Mouse (Mus musculus): Measurements from ENCODE around the gene Gm10563. TPM values are rescaled to one million over a fixed set of nuclear protein-coding genes. Genes with fewer than 3 reads are reported as not detected.
"Not testable (repeated sequence)": the region's sequence is repeated elsewhere in the genome, so short reads cannot be mapped to it uniquely, and the experiment has no call there.

Gene Gm10563
- polyA plus RNA-seq (2014; fragmentation: Nextera tagmentation; extraction: Ambion mirVana): not detected in 2 replicates

GRCm38 (mm10) chr4:155645308-155645707, at the start of gene Gm10563:
Gene Gm10563 (minus strand): TSS chr4:155645408.
- not testable (repeated sequence) for H3K4me3 ChIP-seq (ENCODE audit: low read depth, low read length); H3K4me2 ChIP-seq (ENCODE audit: low read depth); ATAC-seq (ENCODE audit: insufficient read depth, low FRiP score, low TSS enrichment); DNase-seq (ENCODE audit: low spot score); H3K9me3 ChIP-seq (ENCODE audit: control insufficient read depth, low read length); H3K27ac ChIP-seq (ENCODE audit: low read depth, low read length); H3K4me1 ChIP-seq (ENCODE audit: control insufficient read depth, insufficient read depth, low read length); H3K9ac ChIP-seq (ENCODE audit: low read length); H3K27me3 ChIP-seq (ENCODE audit: control insufficient read depth, insufficient read depth, low read length)
- 97% methylated on average over 2 of the region's 2 CpGs for WGBS
- H3K36me3 ChIP-seq (ENCODE audit: control insufficient read depth, insufficient read depth, low read length): peaks cover 47% of the 10 kb centered on the region

DNA sequence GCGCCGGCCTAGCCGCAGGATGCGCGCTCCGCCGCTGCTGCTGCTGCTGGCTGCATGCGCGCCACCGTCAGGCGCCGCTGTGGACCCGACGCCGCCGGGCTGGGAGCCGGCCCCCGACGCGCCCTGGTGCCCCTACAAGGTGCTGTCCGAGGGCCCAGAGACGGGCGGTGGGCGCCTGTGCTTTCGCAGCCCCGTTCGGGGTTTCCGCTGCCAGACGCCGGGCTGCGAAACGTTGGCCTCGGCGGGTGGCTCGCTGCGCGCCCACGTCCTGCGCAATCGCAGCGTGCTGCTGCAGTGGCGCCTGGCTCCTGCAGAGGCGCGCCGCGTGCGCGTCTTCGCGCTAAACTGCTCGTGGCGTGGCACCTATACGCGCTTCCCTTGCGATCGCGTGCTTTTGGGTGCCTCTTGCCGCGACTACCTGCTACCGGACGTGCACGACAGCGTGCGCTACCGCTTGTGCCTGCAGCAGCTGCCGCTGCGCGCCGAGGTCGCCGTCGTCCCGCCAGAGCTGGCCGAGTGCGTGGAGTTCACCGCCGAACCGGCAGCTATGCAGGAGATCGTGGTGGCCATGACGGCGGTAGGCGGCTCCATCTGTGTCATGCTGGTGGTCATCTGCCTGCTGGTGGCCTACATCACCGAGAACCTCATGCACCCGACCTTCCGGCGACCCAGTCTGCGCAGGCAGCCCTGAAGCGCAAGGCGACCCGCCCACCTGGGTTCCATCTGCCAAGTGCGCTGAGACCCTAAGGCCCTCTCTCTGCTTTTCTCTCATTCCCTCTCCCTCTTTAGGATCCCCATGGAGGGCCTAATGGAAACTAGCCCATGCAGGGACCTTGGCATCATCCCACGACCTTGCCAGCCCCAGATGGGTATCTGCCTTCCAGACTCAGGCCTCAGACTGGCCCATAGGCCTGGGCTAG, 49.5 kb upstream of the Gm10563 start:
- DNase-seq (ENCODE audit: low spot score): peak; percentile 68
- H3K9ac ChIP-seq (ENCODE audit: low read length): peak overlapping the region; percentile 67
- H3K27me3 ChIP-seq (ENCODE audit: control insufficient read depth, insufficient read depth, low read length): peaks cover 13% of the 10 kb centered on the region
- peak overlapping the region; percentile 1; the same call in 1 of the 2 replicates for H3K27ac ChIP-seq (ENCODE audit: low read depth, low read length)
- no peaks in the 10 kb centered on the region for H3K4me1 ChIP-seq (ENCODE audit: control insufficient read depth, insufficient read depth, low read length)
- H3K36me3 ChIP-seq (ENCODE audit: control insufficient read depth, insufficient read depth, low read length): no peaks in the 10 kb centered on the region
- ATAC-seq (ENCODE audit: insufficient read depth, low FRiP score, low TSS enrichment): peak; percentile 57
- peak overlapping the region; percentile 75 for H3K4me3 ChIP-seq (ENCODE audit: low read depth, low read length)
- under 1% methylated on average over 91 of the region's 92 CpGs for WGBS
- peak overlapping the region; percentile 79 for H3K4me2 ChIP-seq (ENCODE audit: low read depth)
- H3K9me3 ChIP-seq (ENCODE audit: control insufficient read depth, low read length): no peaks in the 10 kb centered on the region

DNA sequence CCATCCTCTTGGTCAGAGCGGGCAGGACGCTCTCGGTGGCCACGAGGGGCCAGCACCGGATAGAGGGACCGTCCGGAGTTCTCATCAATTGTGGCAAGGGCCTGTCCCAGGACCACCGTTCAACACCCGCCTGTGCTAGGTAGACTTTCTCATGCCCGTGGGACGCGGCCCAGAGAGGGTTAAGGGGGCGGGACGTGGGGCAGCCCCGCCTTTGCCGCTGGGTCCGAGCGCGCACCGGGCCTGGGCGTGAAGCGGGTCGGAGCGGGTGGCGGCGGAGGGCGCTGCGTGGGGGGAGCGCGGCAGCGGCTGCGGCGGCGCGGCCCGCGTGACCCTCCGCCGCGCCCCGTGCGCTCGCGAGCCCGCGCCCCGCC, 48.9 kb upstream of the Gm10563 start, which contains the start of gene Fndc10:
Gene Fndc10 (plus strand): TSS at position 232 of the 371 bp plus-strand sequence.
- ATAC-seq (ENCODE audit: insufficient read depth, low FRiP score, low TSS enrichment) (peak; percentile 75; the same call in 1 of the 2 replicates), DNase-seq (ENCODE audit: low spot score) (peak; percentile 70)
- H3K36me3 ChIP-seq (ENCODE audit: control insufficient read depth, insufficient read depth, low read length): no peaks in the 10 kb centered on the region
- H3K27me3 ChIP-seq (ENCODE audit: control insufficient read depth, insufficient read depth, low read length): peaks cover 13% of the 10 kb centered on the region
- H3K4me1 ChIP-seq (ENCODE audit: control insufficient read depth, insufficient read depth, low read length): no peaks in the 10 kb centered on the region
- H3K4me2 ChIP-seq (ENCODE audit: low read depth): peak within 1 kb of the TSS; percentile 79
- peak within 1 kb of the TSS; percentile 1; the same call in 1 of the 2 replicates for H3K27ac ChIP-seq (ENCODE audit: low read depth, low read length)
- H3K9me3 ChIP-seq (ENCODE audit: control insufficient read depth, low read length): no peaks in the 10 kb centered on the region
- under 1% methylated on average over 40 of the region's 47 CpGs for WGBS
- peak within 1 kb of the TSS; percentile 67 for H3K9ac ChIP-seq (ENCODE audit: low read length)
- peak within 1 kb of the TSS; percentile 75 for H3K4me3 ChIP-seq (ENCODE audit: low read depth, low read length)

DNA sequence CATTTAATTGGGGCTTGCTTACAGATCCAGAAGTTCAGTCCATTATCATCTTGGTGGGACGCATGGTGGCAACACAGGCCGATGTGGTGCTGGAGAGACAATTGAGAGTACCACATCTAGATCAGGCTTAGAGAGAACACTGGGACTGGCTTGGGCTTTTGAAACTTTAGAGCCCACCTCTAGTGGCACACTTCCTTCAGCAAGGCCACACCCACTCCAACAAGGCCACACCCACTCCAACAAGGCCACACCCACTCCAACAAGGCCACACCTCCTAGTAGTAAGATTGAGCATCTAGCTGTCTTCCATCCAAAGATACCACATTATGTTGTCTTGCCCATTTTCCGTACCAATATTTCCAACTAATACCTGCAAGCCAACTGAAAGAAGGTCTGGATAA, 47.2 kb upstream of the Gm10563 start:
- no peaks in the 10 kb centered on the region for H3K4me1 ChIP-seq (ENCODE audit: control insufficient read depth, insufficient read depth, low read length)
- 93% methylated on average over 3 of the region's 3 CpGs for WGBS
- DNase-seq (ENCODE audit: low spot score) (no peak), ATAC-seq (ENCODE audit: insufficient read depth, low FRiP score, low TSS enrichment) (no peak)
- H3K27ac ChIP-seq (ENCODE audit: low read depth, low read length): no peak overlapping the region
- H3K4me3 ChIP-seq (ENCODE audit: low read depth, low read length): no peak overlapping the region
- H3K9me3 ChIP-seq (ENCODE audit: control insufficient read depth, low read length): no peaks in the 10 kb centered on the region
- H3K27me3 ChIP-seq (ENCODE audit: control insufficient read depth, insufficient read depth, low read length): peaks cover 13% of the 10 kb centered on the region
- H3K9ac ChIP-seq (ENCODE audit: low read length): no peak overlapping the region
- no peak overlapping the region for H3K4me2 ChIP-seq (ENCODE audit: low read depth)
- H3K36me3 ChIP-seq (ENCODE audit: control insufficient read depth, insufficient read depth, low read length): no peaks in the 10 kb centered on the region

- ATAC-seq (ENCODE audit: insufficient read depth, low FRiP score, low TSS enrichment) (no peak), DNase-seq (ENCODE audit: low spot score) (no peak)
- H3K36me3 ChIP-seq (ENCODE audit: control insufficient read depth, insufficient read depth, low read length): no peaks in the 10 kb centered on the region
- H3K9ac ChIP-seq (ENCODE audit: low read length): no peak overlapping the region
- H3K4me2 ChIP-seq (ENCODE audit: low read depth): no peak overlapping the region
- peaks cover 6% of the 10 kb centered on the region for H3K27me3 ChIP-seq (ENCODE audit: control insufficient read depth, insufficient read depth, low read length)
- no peak overlapping the region for H3K4me3 ChIP-seq (ENCODE audit: low read depth, low read length)
- H3K9me3 ChIP-seq (ENCODE audit: control insufficient read depth, low read length): no peaks in the 10 kb centered on the region
- no peaks in the 10 kb centered on the region for H3K4me1 ChIP-seq (ENCODE audit: control insufficient read depth, insufficient read depth, low read length)
- 85% methylated on average over 12 of the region's 12 CpGs for WGBS
- H3K27ac ChIP-seq (ENCODE audit: low read depth, low read length): no peak overlapping the region
Measured at GRCm38 (mm10) chr4:155690571-155691375, 45.6 kb upstream of the Gm10563 start.

DNA sequence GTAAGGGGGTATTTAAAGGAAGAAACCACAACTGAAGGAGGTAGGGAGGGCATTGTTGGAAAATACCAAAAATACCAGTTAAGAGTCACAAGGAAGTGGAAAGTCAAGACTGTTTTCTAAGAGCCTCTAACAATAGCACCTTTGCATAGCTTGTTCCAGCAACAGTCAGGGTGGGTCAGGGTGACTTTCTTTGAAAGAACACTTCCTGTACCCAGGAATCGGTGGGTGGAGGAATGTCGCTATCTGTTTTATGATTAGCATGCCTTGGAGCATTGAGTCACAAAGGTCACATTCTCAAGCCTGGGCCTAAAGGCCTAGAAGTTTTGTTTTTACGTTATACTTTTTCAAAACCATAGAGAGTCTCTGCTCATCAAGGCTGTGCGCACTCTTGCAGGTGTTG, 42.6 kb upstream of the Gm10563 start:
- not testable (repeated sequence) for H3K27ac ChIP-seq (ENCODE audit: low read depth, low read length); H3K27me3 ChIP-seq (ENCODE audit: control insufficient read depth, insufficient read depth, low read length); ATAC-seq (ENCODE audit: insufficient read depth, low FRiP score, low TSS enrichment); H3K4me3 ChIP-seq (ENCODE audit: low read depth, low read length); H3K4me1 ChIP-seq (ENCODE audit: control insufficient read depth, insufficient read depth, low read length); H3K9ac ChIP-seq (ENCODE audit: low read length); H3K9me3 ChIP-seq (ENCODE audit: control insufficient read depth, low read length); DNase-seq (ENCODE audit: low spot score); H3K36me3 ChIP-seq (ENCODE audit: control insufficient read depth, insufficient read depth, low read length); H3K4me2 ChIP-seq (ENCODE audit: low read depth)
- WGBS: 94% methylated on average over 4 of the region's 4 CpGs

DNA sequence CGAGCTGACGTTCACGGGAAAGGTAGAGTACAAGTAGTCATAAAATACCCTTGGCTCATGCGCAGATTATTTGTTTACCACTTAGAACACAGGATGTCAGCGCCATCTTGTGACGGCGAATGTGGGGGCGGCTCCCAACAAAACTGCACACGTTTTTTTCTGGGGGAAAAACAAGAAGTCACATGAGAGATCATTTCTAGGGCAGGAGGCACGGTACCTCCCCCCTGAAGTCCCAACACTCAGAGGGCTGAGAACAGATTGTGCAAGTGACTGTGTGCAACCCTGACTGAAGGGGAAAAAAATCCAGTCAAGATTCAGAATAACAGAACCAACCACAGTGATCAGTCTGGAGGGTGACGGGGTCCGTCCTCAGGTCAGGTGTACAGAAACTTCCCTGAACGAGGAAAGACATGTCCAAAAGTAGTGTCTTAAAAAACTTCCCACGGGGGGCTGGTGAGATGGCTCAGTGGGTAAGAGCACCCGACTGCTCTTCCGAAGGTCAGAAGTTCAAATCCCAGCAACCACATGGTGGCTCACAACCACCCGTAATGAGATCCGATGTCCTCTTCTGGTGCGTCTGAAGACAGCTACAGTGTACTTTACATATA, 38.6 kb upstream of the Gm10563 start:
- ATAC-seq (ENCODE audit: insufficient read depth, low FRiP score, low TSS enrichment); H3K9ac ChIP-seq (ENCODE audit: low read length); H3K27ac ChIP-seq (ENCODE audit: low read depth, low read length); H3K4me3 ChIP-seq (ENCODE audit: low read depth, low read length); H3K36me3 ChIP-seq (ENCODE audit: control insufficient read depth, insufficient read depth, low read length); H3K4me2 ChIP-seq (ENCODE audit: low read depth); H3K27me3 ChIP-seq (ENCODE audit: control insufficient read depth, insufficient read depth, low read length); DNase-seq (ENCODE audit: low spot score); H3K4me1 ChIP-seq (ENCODE audit: control insufficient read depth, insufficient read depth, low read length); H3K9me3 ChIP-seq (ENCODE audit: control insufficient read depth, low read length): not testable (repeated sequence)
- 91% methylated on average over 16 of the region's 19 CpGs for WGBS

DNA sequence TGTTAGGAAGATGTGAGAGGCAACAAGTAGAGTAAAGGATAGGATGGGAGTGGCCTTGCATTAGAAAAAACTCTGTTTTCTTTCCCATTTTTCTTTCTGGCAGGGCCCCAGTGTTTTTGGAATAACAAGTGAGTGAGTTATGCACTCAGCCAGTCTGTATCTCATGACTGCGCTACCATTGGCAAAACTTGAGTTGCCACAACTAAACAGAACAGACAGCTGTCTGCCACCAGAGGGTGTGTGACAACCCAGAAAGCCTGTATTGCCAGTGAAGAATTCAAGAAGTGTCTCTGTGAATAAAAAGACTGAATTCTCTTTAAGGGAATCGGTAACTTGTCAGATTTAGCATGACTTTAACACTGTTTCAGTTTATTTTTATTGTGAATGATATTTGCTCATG, 30.8 kb upstream of the Gm10563 start:
- Histone ChIP-seq H3K4me2 (ENCODE audit: low read depth) (no peak overlapping the region), H3K36me3 (ENCODE audit: control insufficient read depth, insufficient read depth, low read length) (no peaks in the 10 kb centered on the region), H3K9ac (ENCODE audit: low read length) (no peak overlapping the region), H3K27me3 (ENCODE audit: control insufficient read depth, insufficient read depth, low read length) (no peaks in the 10 kb centered on the region), H3K4me3 (ENCODE audit: low read depth, low read length) (no peak overlapping the region), H3K9me3 (ENCODE audit: control insufficient read depth, low read length) (no peaks in the 10 kb centered on the region), H3K4me1 (ENCODE audit: control insufficient read depth, insufficient read depth, low read length) (no peaks in the 10 kb centered on the region), H3K27ac (ENCODE audit: low read depth, low read length) (no peak overlapping the region)
- ATAC-seq (ENCODE audit: insufficient read depth, low FRiP score, low TSS enrichment) (no peak), DNase-seq (ENCODE audit: low spot score) (no peak)
- 86% methylated on average over 2 of the region's 2 CpGs for WGBS
